Mouse (Mus musculus): ENCODE results near the gene Ciita. TPM values are rescaled to one million over a fixed set of nuclear protein-coding genes. Genes with fewer than 3 reads are reported as not detected.

Ciita gene
- polyA plus RNA-seq, 1 experiment, result not detected

- peak overlapping the region; percentile 35; the same call in 1 of the 2 replicates for H3K9ac ChIP-seq (ENCODE audit: low read depth, poor library complexity, severe bottlenecking)
These were observed 10.1 kb downstream of the Ciita start for GRCm38 (mm10) chr16:10489904-10490457.

GRCm38 (mm10) chr16:10490503-10491150 is 10.8 kb downstream of the Ciita start:
- no peaks in the 10 kb centered on the region for H3K9me3 ChIP-seq (replicated peaks; ENCODE audit: control insufficient read depth, insufficient read depth, low read length, poor library complexity, severe bottlenecking)
- no peak overlapping the region for H3K9ac ChIP-seq (ENCODE audit: low read depth, poor library complexity, severe bottlenecking)
- no peaks in the 10 kb centered on the region for H3K4me1 ChIP-seq (ENCODE audit: control insufficient read depth, insufficient read depth, low read length)
- no peaks in the 10 kb centered on the region for H3K36me3 ChIP-seq (ENCODE audit: control insufficient read depth, insufficient read depth, low read length, poor library complexity, severe bottlenecking)
- no peak overlapping the region for H3K4me3 ChIP-seq (ENCODE audit: low read depth, low read length)
- 0 out of 2 replicates have a peak, but pooled peaks cover 2% of the 10 kb centered on the region for H3K27me3 ChIP-seq (ENCODE audit: control insufficient read depth, insufficient read depth, low read length, poor library complexity, severe bottlenecking)
- no peak overlapping the region for H3K27ac ChIP-seq (ENCODE audit: insufficient read depth, low read length)
- TF ChIP-seq CTCF (IDR thresholded peaks at IDR 0.05; ENCODE audit: low read depth, low read length) (no peak), POLR2A (IDR thresholded peaks at IDR 0.05; ENCODE audit: insufficient read depth, low read length) (no peak), EP300 (IDR thresholded peaks at IDR 0.05; ENCODE audit: insufficient read depth, low read depth, low read length) (no peak)

More at GRCm38 (mm10) chr16:10489904-10490457, 10.1 kb downstream of the Ciita start:
- no peaks in the 10 kb centered on the region for H3K4me1 ChIP-seq (ENCODE audit: control insufficient read depth, insufficient read depth, low read length)
- no peak overlapping the region for H3K27ac ChIP-seq (ENCODE audit: insufficient read depth, low read length)
- no peaks in the 10 kb centered on the region for H3K36me3 ChIP-seq (ENCODE audit: control insufficient read depth, insufficient read depth, low read length, poor library complexity, severe bottlenecking)
- 0 out of 2 replicates have a peak, but pooled peaks cover 2% of the 10 kb centered on the region for H3K27me3 ChIP-seq (ENCODE audit: control insufficient read depth, insufficient read depth, low read length, poor library complexity, severe bottlenecking)
- TF ChIP-seq POLR2A (IDR thresholded peaks at IDR 0.05; ENCODE audit: insufficient read depth, low read length) (no peak), EP300 (IDR thresholded peaks at IDR 0.05; ENCODE audit: insufficient read depth, low read depth, low read length) (no peak), CTCF (IDR thresholded peaks at IDR 0.05; ENCODE audit: low read depth, low read length) (no peak)
- H3K9me3 ChIP-seq (replicated peaks; ENCODE audit: control insufficient read depth, insufficient read depth, low read length, poor library complexity, severe bottlenecking), result no peaks in the 10 kb centered on the region
- H3K4me3 ChIP-seq (ENCODE audit: low read depth, low read length), result peak overlapping the region; percentile 30

- H3K27ac ChIP-seq (ENCODE audit: insufficient read depth, low read length), result no peak overlapping the region
- no peak overlapping the region for H3K9ac ChIP-seq (ENCODE audit: low read depth, poor library complexity, severe bottlenecking)
- no peaks in the 10 kb centered on the region for H3K36me3 ChIP-seq (ENCODE audit: control insufficient read depth, insufficient read depth, low read length, poor library complexity, severe bottlenecking)
- no peaks in the 10 kb centered on the region for H3K9me3 ChIP-seq (replicated peaks; ENCODE audit: control insufficient read depth, insufficient read depth, low read length, poor library complexity, severe bottlenecking)
- no peak overlapping the region for H3K4me3 ChIP-seq (ENCODE audit: low read depth, low read length)
- TF ChIP-seq POLR2A (IDR thresholded peaks at IDR 0.05; ENCODE audit: insufficient read depth, low read length) (no peak), CTCF (IDR thresholded peaks at IDR 0.05; ENCODE audit: low read depth, low read length) (no peak), EP300 (IDR thresholded peaks at IDR 0.05; ENCODE audit: insufficient read depth, low read depth, low read length) (no peak)
- H3K4me1 ChIP-seq (ENCODE audit: control insufficient read depth, insufficient read depth, low read length), result no peaks in the 10 kb centered on the region
- H3K27me3 ChIP-seq (ENCODE audit: control insufficient read depth, insufficient read depth, low read length, poor library complexity, severe bottlenecking), result 0 out of 2 replicates have a peak, but pooled peaks cover 2% of the 10 kb centered on the region
These were observed 11.9 kb downstream of the Ciita start for GRCm38 (mm10) chr16:10491716-10492115.

- Histone ChIP-seq H3K9ac (ENCODE audit: low read depth, poor library complexity, severe bottlenecking) (no peak overlapping the region), H3K27me3 (ENCODE audit: control insufficient read depth, insufficient read depth, low read length, poor library complexity, severe bottlenecking) (0 out of 2 replicates have a peak, but pooled peaks cover 2% of the 10 kb centered on the region), H3K4me1 (ENCODE audit: control insufficient read depth, insufficient read depth, low read length) (no peaks in the 10 kb centered on the region), H3K9me3 (replicated peaks; ENCODE audit: control insufficient read depth, insufficient read depth, low read length, poor library complexity, severe bottlenecking) (no peaks in the 10 kb centered on the region), H3K36me3 (ENCODE audit: control insufficient read depth, insufficient read depth, low read length, poor library complexity, severe bottlenecking) (no peaks in the 10 kb centered on the region), H3K27ac (ENCODE audit: insufficient read depth, low read length) (no peak overlapping the region), H3K4me3 (ENCODE audit: low read depth, low read length) (no peak overlapping the region)
- TF ChIP-seq POLR2A (IDR thresholded peaks at IDR 0.05; ENCODE audit: insufficient read depth, low read length) (no peak), CTCF (IDR thresholded peaks at IDR 0.05; ENCODE audit: low read depth, low read length) (no peak), EP300 (IDR thresholded peaks at IDR 0.05; ENCODE audit: insufficient read depth, low read depth, low read length) (no peak)
These were observed 12.7 kb downstream of the Ciita start for GRCm38 (mm10) chr16:10492587-10492986.

GRCm38 (mm10) chr16:10495824-10496298 is 16.0 kb downstream of the Ciita start:
- TF ChIP-seq CTCF (IDR thresholded peaks at IDR 0.05; ENCODE audit: low read depth, low read length) (no peak), EP300 (IDR thresholded peaks at IDR 0.05; ENCODE audit: insufficient read depth, low read depth, low read length) (no peak), POLR2A (IDR thresholded peaks at IDR 0.05; ENCODE audit: insufficient read depth, low read length) (no peak)
- Histone ChIP-seq H3K4me3 (ENCODE audit: low read depth, low read length) (no peak overlapping the region), H3K27me3 (ENCODE audit: control insufficient read depth, insufficient read depth, low read length, poor library complexity, severe bottlenecking) (no peaks in the 10 kb centered on the region), H3K27ac (ENCODE audit: insufficient read depth, low read length) (no peak overlapping the region), H3K9ac (ENCODE audit: low read depth, poor library complexity, severe bottlenecking) (no peak overlapping the region), H3K36me3 (ENCODE audit: control insufficient read depth, insufficient read depth, low read length, poor library complexity, severe bottlenecking) (no peaks in the 10 kb centered on the region), H3K9me3 (replicated peaks; ENCODE audit: control insufficient read depth, insufficient read depth, low read length, poor library complexity, severe bottlenecking) (no peaks in the 10 kb centered on the region), H3K4me1 (ENCODE audit: control insufficient read depth, insufficient read depth, low read length) (no peaks in the 10 kb centered on the region)

- no peak overlapping the region for H3K4me3 ChIP-seq (ENCODE audit: low read depth, low read length)
- no peaks in the 10 kb centered on the region for H3K9me3 ChIP-seq (replicated peaks; ENCODE audit: control insufficient read depth, insufficient read depth, low read length, poor library complexity, severe bottlenecking)
- no peak overlapping the region for H3K9ac ChIP-seq (ENCODE audit: low read depth, poor library complexity, severe bottlenecking)
- H3K27me3 ChIP-seq (ENCODE audit: control insufficient read depth, insufficient read depth, low read length, poor library complexity, severe bottlenecking), result no peaks in the 10 kb centered on the region
- H3K4me1 ChIP-seq (ENCODE audit: control insufficient read depth, insufficient read depth, low read length), result no peaks in the 10 kb centered on the region
- no peak for TF ChIP-seq CTCF (IDR thresholded peaks at IDR 0.05; ENCODE audit: low read depth, low read length)
- no peak for TF ChIP-seq EP300 (IDR thresholded peaks at IDR 0.05; ENCODE audit: insufficient read depth, low read depth, low read length)
- TF ChIP-seq POLR2A (IDR thresholded peaks at IDR 0.05; ENCODE audit: insufficient read depth, low read length), result no peak
- H3K36me3 ChIP-seq (ENCODE audit: control insufficient read depth, insufficient read depth, low read length, poor library complexity, severe bottlenecking), result no peaks in the 10 kb centered on the region
- no peak overlapping the region for H3K27ac ChIP-seq (ENCODE audit: insufficient read depth, low read length)
These were observed 18.3 kb downstream of the Ciita start for GRCm38 (mm10) chr16:10498096-10498602.

Data from ES-Bruce4 (cell line).